Mouse (Mus musculus) right cerebral cortex, postnatal 4 days (tissue): Measurements from ENCODE around the gene Tmem62.
"Not testable (repeated sequence)": the region's sequence is repeated elsewhere in the genome, so short reads cannot be mapped to it uniquely, and the experiment has no call there.

Experiments
- DNase-seq: peaks from one replicate; pipeline ENCODE4 v3.0.0-alpha.2; 2022

Gene Tmem62

DNA sequence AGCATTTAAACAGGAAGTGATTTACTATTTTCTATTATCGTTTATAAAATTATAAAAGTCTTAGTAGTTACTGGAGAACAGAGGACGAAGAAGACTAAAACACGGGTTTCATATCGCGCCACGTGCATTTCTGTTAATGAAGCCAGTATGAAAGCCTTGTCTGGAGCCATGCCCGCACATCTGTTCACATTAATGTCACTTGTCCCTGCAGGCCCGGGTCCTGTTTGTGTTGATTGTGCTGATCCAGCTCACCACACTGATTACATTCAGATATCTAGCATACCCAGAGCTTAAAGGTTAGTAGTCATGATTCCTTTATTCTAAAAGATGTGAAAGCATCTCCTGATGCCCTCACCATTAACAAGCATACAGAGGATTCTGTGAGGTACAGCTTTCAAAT lies 22.0 kb downstream of the Tmem62 start:
- no peak for DNase-seq

DNA sequence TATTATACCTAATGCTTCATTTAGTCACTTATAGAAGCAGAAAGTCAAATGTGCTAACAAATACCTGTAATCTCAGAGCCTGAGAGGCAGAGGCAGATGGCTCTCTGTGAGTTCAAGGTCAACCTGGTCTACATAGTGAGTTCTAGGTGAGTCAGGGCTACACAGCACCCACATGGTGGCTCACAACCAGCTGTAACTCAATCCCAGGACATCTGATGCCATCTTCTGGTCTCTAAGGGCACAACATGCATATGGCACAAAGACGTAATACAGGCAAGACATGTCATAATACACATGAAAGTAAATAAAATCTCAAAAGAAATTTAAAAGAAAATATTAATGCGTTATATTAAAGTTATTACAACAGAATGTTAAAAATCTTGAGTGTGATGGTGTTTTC lies 26.8 kb downstream of the Tmem62 start:
- DNase-seq = no peak

DNA sequence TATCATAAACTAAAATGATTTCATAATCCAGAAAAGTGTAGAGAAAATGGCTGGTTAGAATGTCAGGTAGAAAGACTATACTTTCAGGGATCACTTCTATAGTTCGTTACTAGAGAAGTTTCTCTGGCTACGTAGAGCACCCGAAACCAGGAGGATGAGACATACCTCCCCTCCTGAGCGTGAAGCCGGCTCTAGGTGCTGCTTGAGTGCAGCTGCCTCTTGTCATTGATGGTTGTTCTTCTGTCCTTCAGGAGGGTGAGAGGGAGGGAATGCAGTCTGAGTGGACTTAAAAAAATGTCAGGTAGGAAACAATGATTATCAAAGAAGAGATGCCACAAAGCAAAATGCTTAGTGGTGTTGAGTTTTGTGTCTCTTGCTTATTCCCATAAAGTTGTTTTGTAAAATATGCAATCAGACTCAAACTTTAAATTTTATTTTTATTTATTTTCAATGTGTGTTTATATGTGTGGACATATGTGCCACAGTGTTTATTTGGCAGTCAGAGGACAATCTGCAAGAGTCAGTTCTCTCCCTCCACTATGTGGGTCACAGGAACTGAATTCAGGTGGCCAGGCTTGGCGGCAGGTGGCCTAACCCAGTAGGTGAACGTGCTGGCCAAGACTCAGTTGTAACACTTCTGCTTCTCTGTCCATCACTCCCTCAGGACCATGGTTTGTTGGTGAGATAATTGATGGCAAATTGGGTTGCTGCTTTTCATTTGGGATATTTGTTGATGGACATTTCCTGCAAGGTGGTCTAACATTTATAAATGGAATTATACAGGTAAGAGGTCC lies 27.4 kb downstream of the Tmem62 start:
- no peak for DNase-seq

DNA sequence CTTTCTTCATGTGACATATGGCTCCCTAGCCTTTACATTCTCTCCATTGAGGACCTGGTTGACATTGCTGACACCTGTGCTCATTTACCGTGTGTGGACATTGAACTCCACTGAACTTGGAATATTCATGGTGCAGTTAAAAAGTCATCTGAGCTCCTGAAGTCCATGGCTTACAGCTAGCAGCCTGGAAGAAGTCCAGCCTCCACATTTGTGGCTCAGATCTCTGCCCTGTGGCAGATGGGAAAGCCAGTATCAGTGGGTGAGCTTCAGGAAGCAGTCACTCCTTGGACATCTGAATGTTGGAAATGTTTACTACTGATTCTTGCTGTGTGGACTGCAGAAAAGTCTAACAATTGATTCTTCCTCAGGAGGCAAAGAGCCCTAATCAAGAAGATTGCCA lies 30.2 kb downstream of the Tmem62 start:
- no peak for DNase-seq

DNA sequence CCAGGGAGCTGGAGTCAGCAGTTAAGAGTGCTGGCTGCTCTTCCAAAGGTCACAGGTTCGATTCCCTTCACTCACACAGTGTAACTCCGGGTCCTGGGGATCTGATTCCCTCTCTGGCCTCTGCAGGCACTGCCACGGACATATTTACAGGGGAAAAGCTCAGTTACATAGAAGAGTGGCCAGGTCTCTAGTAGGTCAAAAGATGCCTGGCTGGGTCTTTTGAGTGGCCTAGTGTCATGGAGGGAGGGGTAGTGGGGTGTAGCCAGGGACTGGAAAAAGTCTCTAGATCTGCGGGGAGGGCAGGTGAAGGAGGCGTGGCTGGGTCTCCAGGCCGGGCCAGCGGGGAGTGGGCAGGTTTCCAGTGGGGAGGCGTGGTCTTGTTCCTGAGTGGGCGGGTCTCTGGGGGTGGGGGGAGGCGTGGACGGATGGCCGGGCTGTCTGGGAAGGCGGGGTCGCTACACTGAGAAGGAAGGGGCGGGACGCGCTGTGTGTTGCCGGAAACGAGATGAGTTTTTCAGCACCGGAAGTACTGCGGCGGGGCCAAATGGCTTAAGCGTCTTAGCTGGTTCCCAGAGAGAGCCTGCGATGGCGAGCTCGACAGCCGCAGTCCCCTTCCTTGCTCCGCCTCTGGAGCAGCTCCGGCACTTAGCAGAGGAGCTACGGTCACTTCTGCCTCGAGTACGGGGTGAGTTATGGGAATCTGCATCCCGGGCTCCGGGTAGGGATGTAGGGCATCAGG lies 31.3 kb downstream of the Tmem62 start, which contains the start of gene Ccndbp1:
Gene Ccndbp1, plus strand, starts transcription at position 479 of the 739 bp plus-strand sequence.
- peak; percentile 83 for DNase-seq

DNA sequence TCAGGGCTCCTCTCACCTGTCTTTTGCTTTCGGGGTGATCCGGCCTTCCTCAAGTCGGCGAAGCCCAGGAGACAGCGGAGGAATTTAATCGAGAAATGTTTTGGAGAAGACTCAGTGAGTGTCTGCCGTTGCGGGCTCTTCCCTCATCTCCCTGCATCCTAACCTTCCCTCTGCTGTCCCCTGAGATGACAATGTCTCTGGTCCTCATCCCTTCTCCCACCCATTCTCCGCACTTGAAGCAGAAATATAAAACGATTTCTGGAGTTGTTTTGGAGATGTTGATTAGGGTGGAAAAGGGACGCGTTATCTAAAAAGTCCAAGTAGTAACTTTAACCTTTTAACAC lies 31.8 kb downstream of the Tmem62 start:
- DNase-seq = no peak

DNA sequence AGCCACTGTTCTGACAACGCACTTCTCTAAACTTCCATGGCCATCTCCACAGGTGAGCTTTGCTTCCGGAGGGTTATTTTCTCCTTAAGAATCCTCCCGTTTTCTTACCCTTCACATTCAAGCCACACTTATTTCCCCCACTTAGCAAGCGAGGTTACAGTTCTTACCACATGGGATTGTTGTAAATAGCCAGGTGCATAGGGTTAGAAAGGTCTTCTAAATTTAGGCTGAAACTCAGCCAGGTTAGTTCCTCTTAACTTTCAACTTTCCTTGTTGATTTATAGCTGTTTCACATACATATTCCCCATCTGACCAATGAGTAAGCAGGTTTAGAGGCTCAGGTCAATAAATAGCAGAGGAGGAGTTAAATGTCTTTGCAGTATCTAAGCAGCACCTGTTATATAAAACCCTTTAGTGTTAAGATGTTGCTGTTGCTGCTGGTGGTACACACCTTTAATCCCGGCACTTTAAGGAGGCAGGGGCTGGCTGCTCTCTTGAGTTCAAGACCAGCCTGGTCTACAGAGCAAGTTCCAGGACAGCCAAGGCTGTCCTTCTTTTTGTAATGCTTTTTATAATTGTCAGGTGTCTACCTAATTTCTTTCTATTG lies 32.4 kb downstream of the Tmem62 start:
- DNase-seq = no peak

DNA sequence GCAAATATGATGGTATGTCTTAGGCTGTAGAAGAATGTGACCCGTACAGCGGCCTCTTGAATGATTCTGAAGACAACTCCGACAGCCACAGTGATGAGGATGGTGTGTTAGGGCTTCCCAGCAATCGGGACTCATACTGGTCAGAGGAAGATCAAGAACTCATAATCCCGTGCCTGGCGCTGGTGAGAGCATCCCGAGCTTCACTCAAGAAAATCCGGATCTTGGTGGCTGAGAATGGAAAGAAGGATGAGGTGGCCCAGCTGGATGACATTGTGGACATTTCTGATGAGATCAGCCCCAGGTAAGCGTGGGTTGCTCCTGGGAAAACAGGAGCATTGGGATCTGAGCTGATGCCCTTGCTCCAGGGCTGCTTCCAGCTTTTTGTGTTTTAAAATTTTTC lies 35.9 kb downstream of the Tmem62 start:
- no peak for DNase-seq

DNA sequence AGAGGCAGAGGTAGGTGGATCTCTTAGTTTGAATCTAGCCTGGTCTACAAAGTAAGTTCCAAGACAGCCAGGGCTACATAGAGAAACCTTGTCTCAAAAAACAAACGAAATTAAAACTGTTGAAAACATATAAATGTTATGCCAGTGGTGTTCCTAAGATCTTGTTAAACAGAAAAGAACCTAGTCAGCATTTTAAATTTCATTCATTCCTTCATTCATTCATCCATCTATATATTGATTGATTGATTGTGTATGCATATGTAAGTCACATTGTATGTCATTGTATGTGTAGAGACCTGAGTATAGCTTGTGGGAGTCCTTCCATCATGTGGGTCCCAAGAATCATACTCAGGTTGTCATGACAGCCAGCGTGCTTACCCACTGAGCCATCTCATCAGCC lies 38.7 kb downstream of the Tmem62 start:
- DNase-seq = no peak

DNA sequence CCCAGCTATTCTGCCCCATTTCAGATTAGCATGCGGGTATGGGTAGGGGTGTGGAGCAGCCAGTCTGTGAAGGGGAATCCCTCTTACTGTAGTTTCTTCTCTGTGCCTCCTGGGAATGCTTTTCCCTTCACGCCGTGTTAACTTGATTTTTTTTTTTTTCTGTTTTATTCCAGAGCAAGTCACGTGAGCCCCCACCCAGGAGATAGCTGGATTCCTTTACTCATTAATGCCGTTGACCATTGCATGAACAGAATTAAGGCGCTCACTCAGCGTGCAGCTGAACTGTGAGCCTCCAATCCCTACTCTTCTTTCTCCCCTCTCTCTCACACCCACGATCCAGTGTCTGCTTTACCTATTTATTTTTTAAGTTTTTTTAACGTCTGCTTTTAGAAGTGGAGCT lies 39.4 kb downstream of the Tmem62 start:
- no peak for DNase-seq

DNA sequence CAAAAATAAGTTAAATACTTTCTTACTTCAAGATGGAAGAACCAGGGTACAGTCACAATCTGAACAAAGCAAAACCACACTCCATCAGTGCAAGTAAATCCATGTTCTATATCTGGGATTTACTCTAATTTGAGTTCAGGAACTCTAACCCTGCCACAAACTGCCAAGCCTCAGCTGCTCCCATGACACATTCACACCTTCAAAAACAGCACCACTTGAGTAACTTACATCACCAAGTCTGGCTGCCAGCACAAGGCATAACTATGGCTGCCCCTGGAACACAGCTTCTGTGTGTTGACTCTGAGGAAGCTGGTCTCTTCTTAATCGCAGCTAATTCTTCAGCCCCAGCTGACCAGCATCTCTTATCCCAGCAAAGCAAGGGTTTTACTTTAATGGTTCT lies 40.3 kb downstream of the Tmem62 start:
- DNase-seq = no peak

DNA sequence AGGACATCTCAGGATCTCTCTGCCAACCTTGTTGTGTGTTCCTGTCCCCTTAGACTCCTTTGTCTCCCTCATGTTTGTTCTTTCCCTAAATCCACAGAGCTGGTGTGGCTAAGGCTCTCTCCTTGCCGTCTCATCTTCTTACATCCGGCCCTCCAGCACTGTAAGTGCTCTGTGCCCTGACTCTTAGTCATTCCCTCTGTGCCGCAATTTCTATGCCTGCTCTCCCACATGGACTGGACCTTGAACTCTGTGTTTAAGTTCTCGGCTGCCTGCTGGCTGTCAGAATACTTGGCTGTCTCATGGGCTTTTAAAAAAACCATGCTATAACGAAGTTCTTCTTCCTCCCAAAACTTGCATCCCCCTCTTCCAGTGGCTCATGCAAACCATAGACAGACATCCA lies 46.1 kb downstream of the Tmem62 start:
- DNase-seq = no peak

DNA sequence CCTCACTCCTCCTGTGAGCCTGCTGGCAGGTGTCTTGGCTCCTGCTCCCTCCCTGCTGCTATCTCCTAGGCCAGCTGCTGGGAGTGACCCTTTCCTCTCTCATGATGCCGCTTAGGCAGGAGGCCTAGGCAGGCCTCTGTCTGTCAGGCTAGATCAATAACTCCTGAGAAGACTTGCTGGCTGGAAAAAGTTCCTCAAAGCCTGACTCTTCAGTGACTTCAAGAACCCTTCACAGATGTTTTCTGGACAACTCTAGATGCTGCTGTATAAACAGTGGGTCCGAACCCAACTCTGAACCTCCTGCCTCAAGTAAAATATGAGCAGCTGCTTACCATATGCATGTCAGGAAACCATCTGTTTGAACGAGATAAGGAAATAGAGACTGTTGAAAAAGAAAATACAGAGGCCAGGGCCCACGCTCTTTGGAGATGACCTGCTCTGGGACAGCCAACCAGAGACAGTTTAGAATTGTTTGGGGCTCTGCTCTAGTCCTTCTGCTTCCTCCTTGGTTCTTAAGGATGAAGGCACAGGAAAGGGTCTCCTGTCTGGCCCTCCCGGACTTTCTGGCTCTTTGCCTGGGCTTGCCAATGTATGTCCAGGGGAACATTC lies 60.0 kb downstream of the Tmem62 start, which contains the start of gene Epb42:
Gene Epb42, minus strand, starts transcription at position 340 of the 609 bp plus-strand sequence.
- DNase-seq = no peak

DNA sequence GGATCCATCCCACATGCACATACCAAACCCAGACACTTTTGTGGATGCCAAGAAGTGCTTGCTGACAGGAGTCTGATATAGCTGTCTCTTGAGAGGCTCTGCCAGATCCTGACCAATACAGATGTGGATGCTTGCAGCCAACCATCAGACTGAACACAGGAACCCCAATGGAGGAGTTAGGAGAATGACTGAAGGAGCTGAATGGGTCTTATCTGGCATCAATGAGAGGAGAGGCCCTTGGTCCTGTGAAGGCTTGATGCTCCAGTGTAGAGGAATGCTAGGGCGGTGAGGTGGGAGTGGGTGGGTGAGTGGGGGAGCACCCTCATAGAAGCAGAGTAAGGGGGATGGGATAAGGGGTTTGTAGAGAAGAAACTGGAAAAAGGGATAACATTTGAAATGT lies 62.0 kb downstream of the Tmem62 start:
- DNase-seq = not testable (repeated sequence)

DNA sequence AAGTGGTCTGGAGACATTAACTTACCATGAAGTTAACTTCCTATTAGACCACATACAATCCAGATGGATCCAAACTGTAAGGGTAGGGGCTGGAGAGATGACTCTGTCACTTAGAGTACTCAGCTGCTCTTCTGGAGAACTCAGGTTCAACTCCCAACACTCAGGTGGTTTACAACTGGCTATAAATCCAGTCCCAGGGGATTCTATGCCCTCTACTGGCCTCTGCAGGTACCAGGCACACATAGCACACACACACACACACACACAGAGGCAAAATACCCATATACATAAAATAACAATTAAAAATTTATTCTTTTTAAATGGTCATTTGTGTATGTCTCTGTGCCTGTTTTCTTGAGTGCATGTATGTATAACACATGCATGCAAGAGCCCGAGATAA lies 62.6 kb downstream of the Tmem62 start:
- DNase-seq = no peak

DNA sequence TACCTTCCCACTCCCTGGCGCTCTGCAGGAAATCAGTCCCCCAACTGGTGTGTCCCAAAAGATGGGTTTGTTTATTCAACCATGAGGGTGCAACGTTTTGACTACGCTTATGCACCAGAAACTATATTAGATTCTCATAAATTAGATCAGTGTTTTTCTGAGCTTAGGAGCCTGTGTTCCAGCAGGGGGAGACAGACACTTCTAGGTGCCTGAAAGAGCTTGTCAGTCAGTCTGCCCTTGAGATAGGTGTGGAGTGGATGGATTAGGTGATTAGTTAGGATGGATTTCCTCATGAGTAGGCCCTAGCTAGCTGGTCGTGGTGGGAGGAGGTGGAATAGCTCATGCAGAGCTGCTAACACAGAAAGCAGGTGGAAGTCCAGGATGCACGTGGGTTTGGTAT lies 64.3 kb downstream of the Tmem62 start:
- peak; percentile 8 for DNase-seq

DNA sequence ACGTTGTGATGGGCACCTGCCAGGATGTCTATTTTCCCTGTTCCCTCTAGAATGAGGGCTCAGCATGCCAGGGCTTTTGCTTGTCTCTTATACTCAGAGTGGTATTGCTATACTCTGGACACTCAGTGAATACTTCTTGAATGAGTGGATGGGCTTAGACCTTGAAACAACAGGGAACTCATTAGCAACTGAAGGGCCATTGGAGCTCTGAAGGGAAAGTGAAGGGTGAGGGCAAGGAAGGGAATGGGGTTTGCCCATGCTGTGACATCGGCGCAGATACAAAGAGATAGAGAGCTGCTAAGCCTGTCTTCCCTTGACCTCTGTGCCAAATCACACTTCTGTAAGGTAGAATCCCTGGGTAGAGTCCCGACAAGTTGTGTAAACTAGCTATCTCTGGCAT lies 68.8 kb downstream of the Tmem62 start:
- no peak for DNase-seq

DNA sequence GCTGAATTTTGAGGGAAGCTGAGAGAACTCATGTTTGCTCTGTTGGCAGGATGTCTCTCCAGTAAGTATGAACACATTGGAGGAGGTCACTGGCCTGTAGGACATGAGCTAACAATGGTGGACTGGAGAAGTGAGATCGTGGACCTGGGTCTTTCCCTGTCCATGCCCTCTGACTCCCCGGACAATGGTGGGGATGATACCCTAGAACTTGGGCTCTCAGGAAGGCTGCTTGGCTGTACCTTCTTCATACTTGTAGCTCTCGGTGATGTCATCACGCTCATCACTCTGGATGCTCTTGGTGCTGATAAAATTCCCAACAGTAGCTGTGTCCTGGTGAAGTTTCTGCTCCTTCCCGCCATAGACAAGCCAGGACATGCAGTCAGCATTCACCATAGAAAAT lies 75.4 kb downstream of the Tmem62 start:
- DNase-seq = no peak

DNA sequence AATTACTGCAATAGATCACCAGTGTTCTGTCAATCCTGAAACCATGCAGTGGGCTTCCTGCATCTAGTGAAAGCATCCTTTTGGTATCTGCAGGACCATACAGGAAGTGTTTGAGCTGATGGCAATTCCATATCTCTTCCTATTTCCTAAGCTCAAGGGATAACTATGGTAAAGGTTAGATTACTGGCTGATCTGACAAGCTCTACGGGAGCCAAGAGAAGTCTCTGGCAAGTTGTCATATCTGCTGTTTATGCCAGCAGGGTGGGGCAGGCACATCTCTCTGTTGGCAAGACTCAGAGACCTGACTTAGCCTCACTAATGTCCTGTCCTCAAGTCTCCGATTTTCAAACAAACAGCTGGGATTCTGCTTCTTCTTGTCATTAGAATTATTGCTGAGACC lies 77.2 kb downstream of the Tmem62 start:
- DNase-seq = no peak

DNA sequence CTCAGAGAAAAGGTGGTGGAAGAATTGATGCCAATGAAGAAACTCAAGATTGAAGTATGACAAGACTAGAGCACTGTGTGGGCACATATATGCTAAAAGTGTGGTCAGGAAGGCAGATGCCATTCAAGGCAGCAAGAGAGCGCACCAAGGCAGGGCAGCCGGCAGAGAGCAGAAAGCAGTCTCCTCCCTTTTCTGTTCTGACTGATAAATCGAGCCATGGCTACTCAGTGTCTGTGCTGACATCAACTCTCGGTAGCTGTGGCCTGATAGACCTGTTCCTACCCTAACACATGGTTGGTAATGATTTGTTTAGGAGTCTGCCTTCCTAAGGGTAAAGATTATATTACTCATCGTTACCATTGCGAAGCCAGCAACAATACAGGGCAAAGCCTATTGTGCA lies 79.1 kb downstream of the Tmem62 start:
- DNase-seq = no peak
